Mouse (Mus musculus) forebrain, embryonic 10.5 days (tissue): ENCODE results near the gene Nusap1. TPM values are rescaled to one million over a fixed set of nuclear protein-coding genes. Genes with fewer than 3 reads are reported as not detected.
A peak's percentile ranks its signal among the peaks of the same experiment; 100 is the strongest.
"Not testable (repeated sequence)": the region's sequence is repeated elsewhere in the genome, so short reads cannot be mapped to it uniquely, and the experiment has no call there.

Experiments used
- DNase-seq: peaks from one replicate; pipeline ENCODE4 v3.0.0-alpha.2; 2017; ENCODE audit warnings: low spot score; ENCODE audit errors: extremely low spot score
- H3K27ac ChIP-seq: fragments of 300-500 bp; sonication (generic); 2 replicates; pipeline ENCODE4 v1.5.1; 2016; ENCODE audit warnings: mild to moderate bottlenecking
- H3K27me3 ChIP-seq: fragments of 300-500 bp; sonication (generic); 2 replicates; pipeline ENCODE4 v1.6.1; 2016; ENCODE audit warnings: mild to moderate bottlenecking; ENCODE audit not compliant: poor library complexity, severe bottlenecking
- H3K36me3 ChIP-seq: fragments of 300-500 bp; sonication (generic); replicated peaks from 2 replicates; pipeline ENCODE4 v1.6.1; 2016; ENCODE audit warnings: mild to moderate bottlenecking, moderate library complexity
- H3K4me1 ChIP-seq: fragments of 300-500 bp; sonication (generic); 2 replicates; pipeline ENCODE4 v1.6.1; 2016
- H3K4me3 ChIP-seq: fragments of 300-500 bp; sonication (generic); 2 replicates; pipeline ENCODE4 v1.5.1; 2016; ENCODE audit warnings: mild to moderate bottlenecking, moderate library complexity
- H3K9me3 ChIP-seq: fragments of 300-500 bp; sonication (generic); 2 replicates; pipeline ENCODE4 v1.6.1; 2016; ENCODE audit warnings: mild to moderate bottlenecking, moderate library complexity
- WGBS: fragments of 180-500 bp; shearing (Covaris S2); methylation state at CpG from one replicate; pipeline ENCODE4 v1.1.7; 2016; 5-methylcytosine and 5-hydroxymethylcytosine counted together
- polyA plus RNA-seq: library from polyadenylated mRNA; unstranded; fragments of >200 nt; fragmentation: Nextera tagmentation; extraction: Ambion mirVana; gene quantifications from 2 replicates; pipeline ENCODE4 v1.2.1, GENCODE M21; 2016

The Nusap1 gene
- polyA plus RNA-seq, 1 experiment from 2014 or later: 98.4 TPM

DNA sequence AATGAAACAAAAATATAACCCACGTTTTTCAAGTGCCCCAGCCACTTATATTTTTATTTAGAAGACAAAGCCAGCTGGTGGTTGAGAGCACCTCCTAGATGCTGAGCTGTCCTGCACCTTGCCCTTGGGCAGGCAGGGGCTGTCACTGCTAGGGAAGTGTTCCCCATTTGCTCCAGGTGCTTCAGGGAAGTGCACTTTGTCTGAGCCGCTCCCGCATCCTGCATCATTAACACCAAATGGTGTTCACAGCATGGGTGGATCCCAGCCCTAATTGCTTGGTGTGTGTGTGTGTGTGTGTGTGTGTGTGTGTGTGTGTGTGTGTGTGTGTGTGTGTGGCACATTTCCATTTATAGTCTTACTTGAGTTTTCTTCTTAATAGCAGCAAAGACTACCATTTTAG, 16.5 kb upstream of the Nusap1 start:
- not testable (repeated sequence) for H3K4me3 ChIP-seq, H3K27me3 ChIP-seq, H3K9me3 ChIP-seq, DNase-seq, H3K27ac ChIP-seq, H3K4me1 ChIP-seq
- WGBS: 83% methylated on average over 3 of the region's 3 CpGs
- peaks cover 96% of the 10 kb centered on the region for H3K36me3 ChIP-seq

DNA sequence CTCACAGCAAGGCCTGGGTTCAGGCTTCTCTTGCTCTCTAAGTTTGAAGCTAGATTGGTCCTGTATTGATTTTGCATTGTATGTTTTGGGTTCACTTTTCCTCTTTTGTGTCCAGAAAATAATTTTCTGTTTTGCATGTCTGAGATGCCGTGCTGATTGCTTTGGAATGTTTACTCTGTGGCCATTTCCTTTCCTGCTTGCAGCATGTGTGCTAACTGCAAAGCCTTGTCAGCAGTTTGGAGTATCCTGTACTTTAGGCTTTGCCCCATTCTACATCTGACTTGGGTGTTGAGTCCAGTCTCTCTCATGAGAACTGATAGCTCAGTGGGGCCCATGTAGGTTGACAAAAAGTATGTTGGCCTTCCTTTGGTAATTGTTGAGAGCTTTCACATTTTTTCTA, 15.6 kb upstream of the Nusap1 start:
- H3K27me3 ChIP-seq: no peaks in the 10 kb centered on the region
- no peak overlapping the region for H3K4me3 ChIP-seq
- DNase-seq: no peak
- no peaks in the 10 kb centered on the region for H3K4me1 ChIP-seq
- WGBS: 87% methylated on average over 1 of the region's 1 CpGs
- no peak overlapping the region for H3K27ac ChIP-seq
- no peaks in the 10 kb centered on the region for H3K9me3 ChIP-seq
- peaks cover 96% of the 10 kb centered on the region for H3K36me3 ChIP-seq

DNA sequence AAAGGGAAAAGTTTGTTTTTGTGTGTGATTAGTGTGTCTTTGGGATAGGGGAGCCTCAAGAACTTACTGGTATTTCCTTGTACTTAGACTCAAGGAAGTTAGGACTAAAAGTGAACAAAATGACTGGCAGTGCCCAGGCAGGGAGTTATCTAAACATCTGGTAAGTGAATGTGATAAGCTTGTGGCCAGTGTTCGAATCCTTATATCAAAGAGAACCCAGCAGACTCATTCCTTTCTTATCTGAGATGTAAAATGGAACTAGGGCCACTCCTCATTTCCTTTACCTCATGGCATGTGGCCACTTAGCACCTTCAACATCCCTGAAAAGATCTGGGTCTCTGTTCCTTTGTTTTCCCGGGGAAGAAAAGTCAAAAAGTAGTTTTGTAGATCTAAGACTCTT, 14.2 kb upstream of the Nusap1 start:
- H3K9me3 ChIP-seq: no peaks in the 10 kb centered on the region
- H3K4me3 ChIP-seq: no peak overlapping the region
- no peaks in the 10 kb centered on the region for H3K27me3 ChIP-seq
- H3K4me1 ChIP-seq: no peaks in the 10 kb centered on the region
- DNase-seq: no peak
- WGBS: 86% methylated on average over 2 of the region's 2 CpGs
- no peak overlapping the region for H3K27ac ChIP-seq
- peaks cover 96% of the 10 kb centered on the region for H3K36me3 ChIP-seq

DNA sequence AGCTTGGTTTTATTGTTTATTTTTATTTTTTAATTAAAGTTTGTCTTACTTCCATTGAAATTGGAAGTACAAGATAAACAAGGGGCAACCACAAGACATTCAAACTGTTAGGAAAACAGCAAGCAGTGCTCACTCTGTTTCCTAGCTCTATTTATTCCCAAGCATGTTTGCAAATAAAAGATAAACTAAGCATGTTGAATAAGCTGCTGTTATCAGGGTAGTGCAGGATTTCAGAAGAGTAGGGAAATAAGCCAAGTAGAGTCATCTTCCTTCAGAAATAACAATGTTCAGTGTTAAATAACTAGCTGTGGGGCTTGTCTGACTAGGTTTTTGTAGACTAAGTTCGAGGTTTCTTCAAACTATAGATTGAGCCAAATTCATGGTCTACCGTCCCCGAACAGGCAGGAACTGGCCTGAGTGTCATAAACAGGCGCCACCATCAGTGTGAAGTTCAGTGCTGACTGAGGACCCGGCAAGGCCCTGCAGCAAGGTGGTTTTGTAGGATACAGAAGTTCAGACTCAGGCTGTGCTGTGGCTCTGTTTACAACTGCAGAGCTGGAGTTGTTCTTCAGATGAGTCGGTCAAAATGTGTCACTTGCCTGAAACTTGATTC, 12.6 kb upstream of the Nusap1 start:
- Histone ChIP-seq H3K36me3 (peaks cover 96% of the 10 kb centered on the region), H3K4me1 (no peaks in the 10 kb centered on the region), H3K4me3 (no peak overlapping the region), H3K9me3 (no peaks in the 10 kb centered on the region), H3K27me3 (no peaks in the 10 kb centered on the region), H3K27ac (no peak overlapping the region)
- DNase-seq: no peak
- WGBS: 88% methylated on average over 6 of the region's 6 CpGs

DNA sequence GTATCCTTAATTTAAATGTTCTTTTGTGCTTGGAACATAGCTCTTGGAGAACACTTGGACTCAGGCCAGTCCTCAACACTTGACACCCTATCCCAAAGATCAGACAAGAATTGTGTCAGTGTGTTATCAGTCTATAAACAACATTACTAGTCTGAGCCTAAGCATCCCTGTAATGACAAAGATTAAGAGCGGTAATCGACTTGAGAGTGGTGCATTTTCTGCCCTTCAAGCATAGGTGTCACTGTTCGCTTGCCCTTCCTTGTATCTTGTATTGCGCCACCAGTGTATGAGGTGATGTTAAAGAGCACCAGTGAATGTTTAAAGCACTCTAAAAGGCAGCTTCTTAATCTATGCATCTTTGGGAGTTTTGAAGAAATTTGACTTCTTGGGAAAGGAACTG, 11.1 kb upstream of the Nusap1 start:
- peaks cover 98% of the 10 kb centered on the region for H3K36me3 ChIP-seq
- 96% methylated on average over 4 of the region's 4 CpGs for WGBS
- H3K27ac ChIP-seq: no peak overlapping the region
- no peak overlapping the region for H3K4me3 ChIP-seq
- DNase-seq: no peak
- no peaks in the 10 kb centered on the region for H3K27me3 ChIP-seq
- H3K9me3 ChIP-seq: no peaks in the 10 kb centered on the region
- no peaks in the 10 kb centered on the region for H3K4me1 ChIP-seq

DNA sequence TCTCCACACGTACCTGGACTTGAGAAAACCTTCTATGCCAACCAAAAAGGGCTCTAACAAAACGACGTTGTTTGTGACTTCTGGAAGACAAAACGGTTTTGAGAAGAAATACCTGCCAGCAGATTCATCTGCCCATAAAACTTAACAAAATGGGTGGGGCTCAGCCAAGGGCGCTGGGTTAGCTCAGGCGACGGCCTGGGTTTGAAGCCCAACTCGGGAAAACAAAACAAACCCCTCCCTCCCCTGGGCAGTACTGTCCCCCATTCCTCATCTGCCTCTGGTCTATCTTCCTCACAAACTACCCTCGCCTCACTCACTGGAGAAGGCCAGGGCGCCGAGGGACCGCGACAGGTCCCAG, 278 bp upstream of the Nusap1 start:
- DNase-seq: no peak

DNA sequence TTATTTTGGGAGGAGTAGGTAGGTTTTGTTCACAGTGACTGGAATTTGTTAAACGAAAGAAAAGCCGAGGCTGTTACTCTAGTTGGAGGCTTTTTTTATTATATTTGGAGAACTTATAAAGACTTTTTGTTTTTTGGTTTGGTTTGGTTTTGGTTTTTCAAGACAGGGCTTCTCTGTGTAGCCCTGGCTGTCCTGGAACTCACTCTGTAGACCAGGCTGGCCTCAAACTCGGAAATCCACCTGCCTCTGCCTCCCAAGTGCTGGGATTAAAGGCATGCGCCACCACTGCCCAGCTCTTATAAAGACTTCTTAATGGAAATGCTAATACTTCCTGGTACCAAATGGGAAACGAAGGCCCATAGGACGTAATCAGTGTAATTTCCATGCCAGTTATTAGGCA, 904 bp downstream of the Nusap1 start:
- H3K4me1 ChIP-seq: peaks cover 35% of the 10 kb centered on the region
- H3K27ac ChIP-seq: peak overlapping the region; percentile 96
- peak overlapping the region; percentile 91 for H3K4me3 ChIP-seq
- not testable (repeated sequence) for H3K27me3 ChIP-seq, DNase-seq, H3K9me3 ChIP-seq
- H3K36me3 ChIP-seq: peaks cover 33% of the 10 kb centered on the region
- 33% methylated on average over 6 of the region's 6 CpGs for WGBS

More for the DNA sequence above, 278 bp upstream of the Nusap1 start:
- peaks cover 34% of the 10 kb centered on the region for H3K36me3 ChIP-seq
- H3K27ac ChIP-seq: peak overlapping the region; percentile 96
- no peaks in the 10 kb centered on the region for H3K27me3 ChIP-seq
- peaks cover 35% of the 10 kb centered on the region for H3K4me1 ChIP-seq
- 1% methylated on average over 13 of the region's 13 CpGs for WGBS
- H3K4me3 ChIP-seq: peak overlapping the region; percentile 91
- no peaks in the 10 kb centered on the region for H3K9me3 ChIP-seq

DNA sequence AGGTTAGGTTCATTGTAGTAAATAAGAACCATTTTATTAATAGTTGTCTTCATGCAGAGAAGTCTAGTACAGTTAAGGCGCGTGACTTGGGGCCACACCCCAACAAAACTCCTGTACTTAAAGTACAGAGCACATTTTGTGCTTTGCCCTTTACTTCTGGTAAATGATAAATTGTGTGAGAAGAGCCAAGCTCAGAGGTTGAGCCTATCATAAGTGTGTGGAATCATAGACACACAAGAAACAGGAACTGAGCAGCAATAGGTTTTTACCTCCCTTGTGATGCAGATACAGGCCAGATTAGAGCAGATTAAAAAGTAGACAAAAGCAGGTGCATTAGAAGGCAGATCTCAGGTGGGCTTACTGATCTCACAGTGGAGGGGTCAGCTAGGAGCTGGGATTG, 3.2 kb downstream of the Nusap1 start:
- 99% methylated on average over 2 of the region's 2 CpGs for WGBS
- peak overlapping the region; percentile 9; the same call in 1 of the 2 replicates for H3K4me3 ChIP-seq
- H3K9me3 ChIP-seq: no peaks in the 10 kb centered on the region
- no peaks in the 10 kb centered on the region for H3K27me3 ChIP-seq
- peaks cover 45% of the 10 kb centered on the region for H3K36me3 ChIP-seq
- H3K4me1 ChIP-seq: peaks cover 35% of the 10 kb centered on the region
- DNase-seq: no peak
- H3K27ac ChIP-seq: no peak overlapping the region

DNA sequence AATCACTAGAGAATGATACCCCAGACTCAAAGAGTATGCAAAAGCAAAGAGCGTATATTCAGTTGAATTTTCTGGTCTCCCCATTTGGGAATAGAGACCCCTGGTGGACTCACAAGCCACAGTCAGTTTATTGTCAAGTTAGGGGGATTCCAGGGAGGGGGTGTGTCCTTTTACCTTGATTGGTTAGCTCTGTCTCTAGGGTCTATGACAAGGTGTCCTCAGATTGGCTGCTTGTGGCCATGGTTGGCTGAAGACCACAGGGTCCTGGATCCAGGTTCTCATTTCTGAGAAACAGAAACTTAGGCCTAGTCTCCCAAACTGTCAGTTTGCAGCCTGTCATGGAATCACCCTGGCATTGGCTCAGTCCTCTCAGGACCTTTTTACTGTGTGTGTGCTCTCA, 18.7 kb downstream of the Nusap1 start:
- 92% methylated on average over 1 of the region's 1 CpGs for WGBS
- H3K27ac ChIP-seq: no peak overlapping the region
- H3K36me3 ChIP-seq: peaks cover 100% of the 10 kb centered on the region
- H3K4me1 ChIP-seq: no peaks in the 10 kb centered on the region
- DNase-seq: no peak
- H3K27me3 ChIP-seq: no peaks in the 10 kb centered on the region
- no peak overlapping the region for H3K4me3 ChIP-seq
- H3K9me3 ChIP-seq: no peaks in the 10 kb centered on the region

DNA sequence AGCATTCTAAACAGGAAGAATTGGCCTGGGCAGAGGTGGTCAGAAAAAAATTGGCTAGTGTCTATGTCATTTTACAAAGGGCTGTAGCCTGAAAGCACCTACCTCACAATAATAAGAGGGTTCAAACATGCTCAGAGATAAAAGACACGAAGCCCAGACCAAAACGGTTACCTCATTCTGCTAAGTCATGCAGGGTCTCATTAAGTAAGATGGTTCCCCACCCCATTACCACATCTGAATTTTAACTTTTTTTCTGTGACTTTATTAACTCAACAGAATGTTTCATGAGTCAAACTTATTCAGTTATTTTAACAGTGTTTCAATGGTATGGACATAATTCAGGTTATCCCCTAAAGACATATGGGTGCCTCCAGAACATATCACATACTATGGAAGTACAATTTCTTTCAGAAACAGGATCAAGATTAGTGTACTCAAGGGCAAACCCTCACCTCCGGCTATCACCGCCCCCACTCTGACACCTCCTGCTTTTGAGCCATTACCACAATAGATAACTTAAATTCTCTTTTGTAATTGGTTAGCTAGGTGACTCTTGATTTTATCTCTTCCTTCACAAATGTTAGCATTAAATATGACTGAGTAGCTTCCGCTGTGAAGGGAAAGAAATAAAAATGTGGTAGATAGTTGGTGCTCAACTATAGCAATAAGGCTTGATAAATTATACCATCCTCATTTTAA, 23.3 kb downstream of the Nusap1 start:
- H3K36me3 ChIP-seq: peaks cover 100% of the 10 kb centered on the region

DNA sequence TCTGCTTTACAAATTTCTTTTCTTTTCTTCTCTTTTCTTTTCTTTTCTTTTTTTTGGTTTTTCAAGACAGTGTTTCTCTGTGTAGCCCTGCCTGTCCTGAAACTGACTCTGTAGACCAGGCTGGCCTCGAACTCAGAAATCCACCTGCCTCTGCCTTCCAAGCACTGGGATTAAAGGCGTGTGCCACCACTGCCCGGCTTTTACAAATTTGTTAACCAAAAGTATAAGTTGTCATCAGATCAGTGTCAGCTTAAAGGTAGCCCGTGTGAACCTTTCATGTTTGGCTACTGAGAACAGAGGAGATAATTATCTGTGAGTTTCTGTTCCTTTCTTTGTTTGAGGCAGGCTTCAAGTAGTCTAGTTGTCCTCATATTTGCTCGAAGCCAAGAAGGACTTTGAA, 26.2 kb downstream of the Nusap1 start:
- Histone ChIP-seq H3K4me1 (no peaks in the 10 kb centered on the region), H3K27ac (no peak overlapping the region), H3K9me3 (no peaks in the 10 kb centered on the region), H3K27me3 (no peaks in the 10 kb centered on the region), H3K4me3 (no peak overlapping the region), H3K36me3 (peaks cover 100% of the 10 kb centered on the region)
- DNase-seq: no peak
- WGBS: 94% methylated on average over 5 of the region's 5 CpGs

More for the DNA sequence above, 23.3 kb downstream of the Nusap1 start:
- Histone ChIP-seq H3K27me3 (no peaks in the 10 kb centered on the region), H3K27ac (no peak overlapping the region), H3K4me3 (no peak overlapping the region), H3K4me1 (no peaks in the 10 kb centered on the region), H3K9me3 (no peaks in the 10 kb centered on the region)
- DNase-seq: no peak
- 95% methylated on average over 5 of the region's 5 CpGs for WGBS

DNA sequence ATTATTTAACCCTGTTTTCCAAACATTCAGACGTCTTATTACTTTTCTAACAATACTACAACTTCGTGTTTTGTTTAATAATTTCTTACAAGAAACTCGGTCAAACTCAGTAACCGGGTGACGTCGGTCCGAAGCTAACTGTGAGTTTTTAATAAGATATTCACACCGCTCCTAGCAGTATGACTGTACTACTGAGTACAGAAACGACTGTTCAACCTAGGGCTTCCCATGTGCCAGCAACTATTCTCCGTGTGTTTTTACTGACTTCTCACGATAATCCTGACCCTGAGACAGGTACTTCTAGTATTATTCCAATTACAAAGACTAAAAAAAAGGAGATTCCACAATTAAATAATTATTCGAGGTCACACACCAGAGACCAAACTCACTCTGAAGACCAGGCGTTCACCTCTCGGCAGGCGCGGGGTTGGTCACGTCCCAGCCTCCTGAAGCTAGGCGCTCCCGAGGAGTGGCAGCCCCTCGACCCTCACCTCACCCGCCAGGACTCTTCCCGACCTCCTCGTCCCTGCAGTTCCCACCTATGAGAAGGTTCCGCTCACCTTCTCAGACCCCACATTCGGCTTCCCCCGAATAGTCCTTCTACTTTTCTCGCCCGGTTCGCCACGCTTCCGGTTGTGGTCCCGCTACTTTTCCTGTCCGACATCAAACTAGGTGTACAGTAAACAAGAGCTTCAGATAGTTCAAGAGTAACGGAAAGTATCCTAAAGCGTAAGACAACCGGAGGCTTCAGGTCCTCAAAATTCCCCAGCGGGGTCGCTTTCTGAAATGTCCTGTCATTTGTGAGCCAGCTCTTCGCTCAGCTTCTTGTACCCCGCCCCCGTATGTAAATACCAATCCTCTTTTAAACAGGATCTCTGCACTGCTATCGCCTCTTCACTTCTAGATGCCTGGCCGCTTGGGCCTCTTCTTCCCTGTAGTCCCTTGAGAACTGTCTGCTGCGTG, 44.4 kb downstream of the Nusap1 start, which contains the start of gene Ndufaf1:
Gene Ndufaf1, minus strand, starts transcription at position 608 of the 963 bp plus-strand sequence.
- Histone ChIP-seq H3K36me3 (peaks cover 28% of the 10 kb centered on the region), H3K9me3 (no peaks in the 10 kb centered on the region), H3K27ac (peak within 1 kb of the TSS; percentile 85), H3K27me3 (no peaks in the 10 kb centered on the region), H3K4me1 (peaks cover 15% of the 10 kb centered on the region), H3K4me3 (peak within 1 kb of the TSS; percentile 89)
- peak; percentile 77 for DNase-seq
- 2% methylated on average over 44 of the region's 44 CpGs for WGBS

DNA sequence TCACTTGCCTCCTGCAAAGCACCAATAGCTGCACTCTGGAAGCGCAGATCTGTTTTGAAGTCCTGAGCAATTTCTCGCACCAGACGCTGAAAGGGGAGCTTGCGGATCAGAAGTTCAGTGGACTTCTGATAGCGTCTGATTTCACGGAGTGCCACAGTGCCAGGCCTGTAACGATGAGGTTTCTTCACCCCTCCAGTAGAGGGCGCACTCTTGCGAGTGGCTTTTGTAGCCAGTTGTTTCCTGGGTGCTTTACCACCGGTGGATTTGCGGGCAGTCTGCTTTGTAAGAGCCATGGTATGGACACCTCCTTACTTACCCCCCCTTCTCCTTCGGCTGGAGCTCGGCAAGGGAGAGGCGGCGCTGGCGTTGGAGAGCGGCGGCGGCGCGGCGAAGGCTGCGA, 47.6 kb downstream of the Nusap1 start:
- not testable (repeated sequence) for H3K27ac ChIP-seq, H3K9me3 ChIP-seq, H3K36me3 ChIP-seq, H3K27me3 ChIP-seq, H3K4me3 ChIP-seq, DNase-seq
- WGBS: 74% methylated on average over 22 of the region's 23 CpGs
- peaks cover 15% of the 10 kb centered on the region for H3K4me1 ChIP-seq
